Mouse (Mus musculus) central nervous system, embryonic 14 days (tissue): ENCODE data around the gene Klra3. TPM values are rescaled to one million over a fixed set of nuclear protein-coding genes. Genes with fewer than 3 reads are reported as not detected.

Source experiments
- polyA plus RNA-seq: library from polyadenylated mRNA; depleted of rRNA; stranded (reverse); fragments of >200 nt; gene quantifications from 2 replicates; pipeline ENCODE4 v1.2.3, GENCODE M21; 2012; rRNA removed

Gene Klra3
- not detected in 2 replicates for polyA plus RNA-seq

DNA sequence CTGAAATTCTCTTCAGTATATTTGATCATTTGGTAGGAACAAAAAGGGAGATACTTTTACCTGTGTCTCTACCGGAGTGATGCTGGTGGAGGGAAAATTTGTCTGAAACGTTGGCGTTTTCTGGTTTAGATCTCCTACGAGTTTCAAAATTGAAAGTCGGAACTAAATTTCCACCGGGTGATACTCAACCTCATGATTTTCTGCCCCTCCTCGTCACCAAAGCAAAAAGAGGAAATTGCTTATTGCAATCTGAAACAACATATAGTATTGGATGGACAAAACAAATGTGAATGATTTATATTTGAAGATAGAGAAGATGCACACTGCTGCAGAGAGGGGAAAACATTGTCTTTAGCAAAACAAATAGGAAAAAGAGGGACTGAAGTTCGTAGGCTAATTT, at the start of gene Klra3:
Gene Klra3 (minus strand): TSS at position 164 of the 400 bp plus-strand sequence.

DNA sequence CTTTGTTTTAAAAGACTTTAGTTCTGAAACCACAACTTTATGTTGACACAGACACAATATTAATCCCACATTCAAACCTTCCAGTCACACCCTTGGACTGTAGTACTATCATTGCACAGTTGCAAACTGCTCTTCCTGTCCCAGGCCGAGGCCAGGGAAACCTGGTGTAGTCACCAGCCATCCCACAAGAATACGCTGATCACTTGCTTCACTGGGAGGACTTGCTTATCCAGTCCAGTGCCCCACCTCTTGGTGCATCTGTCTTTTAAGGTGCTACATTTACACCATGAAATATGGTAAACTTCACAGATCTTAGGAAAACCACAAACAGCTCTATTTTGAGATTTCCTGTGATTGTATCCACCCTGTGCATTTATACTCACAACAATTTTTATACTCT, 49.4 kb upstream of the Klra3 start, which contains the start of gene Klra1:
Gene Klra1 (minus strand): TSS at position 125 of the 400 bp plus-strand sequence.

GRCm38 (mm10) chr6:130281828-130282227, 55.5 kb downstream of the Klra3 start, which contains the start of gene Klra10:
TSS of gene Klra10 (minus strand) at chr6:130281928.

Other genes with a start within 250 kb of the Klra3 start
- gene Klra8, start 207.7 kb downstream of the Klra3 start, polyA plus RNA-seq = not detected in 2 replicates
- not detected in 2 replicates for gene Klra9, start 144.5 kb downstream of the Klra3 start, polyA plus RNA-seq
- not detected in 2 replicates for gene Klra7, start 104.3 kb downstream of the Klra3 start, polyA plus RNA-seq
- gene Klra10, start 55.6 kb downstream of the Klra3 start, polyA plus RNA-seq = not detected in 2 replicates
- gene Klra1, start 49.3 kb upstream of the Klra3 start, polyA plus RNA-seq = not detected in 2 replicates